Mouse (Mus musculus): ENCODE measurements at regions not wholly inside any gene's neighbourhood (a gene's known extent, or its start where the extent isn't known, plus 50 kb on each side); places are given as distances from the start of the nearest gene placed in this dataset.
A peak's percentile ranks its signal among the peaks of the same experiment; 100 is the strongest.

- no peak overlapping the region for H3K4me3 ChIP-seq (ENCODE audit: extremely low read depth, insufficient read depth, insufficient read length)
- TF ChIP-seq CTCF (IDR thresholded peaks at IDR 0.05; ENCODE audit: extremely low read depth, insufficient read depth, insufficient read length, insufficient replicate concordance) (no peak), POLR2A (IDR thresholded peaks at IDR 0.05; ENCODE audit: low read depth, low read length) (no peak)
- no peak overlapping the region for H3K27ac ChIP-seq (ENCODE audit: insufficient read depth, low read length)
- no peak for DNase-seq (ENCODE audit: low read depth in 1 of 2, low spot score in 2 of 2)
- H3K4me1 ChIP-seq (ENCODE audit: control insufficient read depth, insufficient read depth, insufficient read length): no peaks in the 10 kb centered on the region
- no peaks in the 10 kb centered on the region for H3K36me3 ChIP-seq (ENCODE audit: control insufficient read depth, insufficient read depth, low read length)
- no peaks in the 10 kb centered on the region for H3K27me3 ChIP-seq (ENCODE audit: control insufficient read depth, insufficient read depth, low read length)
- 87% methylated on average over 5 of the region's 5 CpGs for WGBS
These were observed 156.7 kb upstream of the Ccdc54 start for GRCm38 (mm10) chr16:50747698-50748097.

DNA sequence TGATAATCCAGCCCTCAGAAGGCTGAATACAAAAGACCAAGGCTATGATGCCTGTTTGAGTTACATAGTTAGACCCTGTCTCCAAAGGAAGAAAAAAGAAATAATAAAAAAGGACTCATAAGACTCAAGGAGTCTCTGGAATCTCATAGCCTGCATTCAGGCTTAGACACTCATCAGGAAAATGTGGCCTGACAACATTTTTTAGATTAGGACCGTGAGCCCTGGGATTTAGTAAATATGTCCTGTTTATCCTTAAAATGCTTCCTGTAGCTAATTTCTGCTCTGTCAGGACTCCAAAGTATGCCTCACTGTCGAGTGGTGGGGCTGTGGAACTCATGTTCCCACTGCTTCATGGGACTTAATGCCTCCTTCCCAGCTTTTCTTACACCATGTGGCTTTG lies 154.8 kb upstream of the Ccdc54 start:
- TF ChIP-seq POLR2A (IDR thresholded peaks at IDR 0.05; ENCODE audit: low read depth, low read length): no peak
- no peak for TF ChIP-seq CTCF (IDR thresholded peaks at IDR 0.05; ENCODE audit: extremely low read depth, insufficient read depth, insufficient read length, insufficient replicate concordance)
- no peak for DNase-seq (ENCODE audit: low read depth in 1 of 2, low spot score in 2 of 2)
- Histone ChIP-seq H3K4me1 (ENCODE audit: control insufficient read depth, insufficient read depth, insufficient read length) (no peaks in the 10 kb centered on the region), H3K4me3 (ENCODE audit: extremely low read depth, insufficient read depth, insufficient read length) (no peak overlapping the region), H3K36me3 (ENCODE audit: control insufficient read depth, insufficient read depth, low read length) (no peaks in the 10 kb centered on the region), H3K27me3 (ENCODE audit: control insufficient read depth, insufficient read depth, low read length) (no peaks in the 10 kb centered on the region), H3K27ac (ENCODE audit: insufficient read depth, low read length) (no peak overlapping the region)
- WGBS: 73% methylated on average over 2 of the region's 2 CpGs

DNA sequence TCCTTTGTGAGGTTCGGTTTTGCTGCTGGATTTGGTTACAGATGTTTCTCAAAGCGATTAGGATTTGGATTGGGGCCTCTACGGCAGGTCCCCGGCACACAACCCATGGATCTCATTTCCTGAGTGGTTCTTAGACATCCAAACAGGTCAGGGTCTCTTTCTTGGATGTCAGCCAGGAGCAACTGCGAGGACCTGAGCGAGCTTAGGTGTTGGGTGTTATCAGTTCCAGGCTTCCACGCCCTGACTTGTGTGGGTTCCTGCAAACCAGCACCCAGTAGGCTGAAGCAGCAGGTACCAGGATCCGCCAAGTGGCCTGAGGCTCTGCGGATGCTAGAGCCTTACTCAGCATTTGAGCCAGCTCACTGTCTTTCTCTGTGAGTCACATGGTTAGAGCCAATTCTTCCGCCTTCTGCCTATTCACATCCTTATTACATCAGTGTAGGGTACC lies 146.5 kb upstream of the Ccdc54 start:
- DNase-seq (ENCODE audit: low read depth in 1 of 2, low spot score in 2 of 2): peak in 1 of 2 experiments; percentile 14
- 20% methylated on average over 10 of the region's 10 CpGs for WGBS
- H3K27me3 ChIP-seq (ENCODE audit: control insufficient read depth, insufficient read depth, low read length): no peaks in the 10 kb centered on the region; the same call in 1 of the 2 replicates
- H3K36me3 ChIP-seq (ENCODE audit: control insufficient read depth, insufficient read depth, low read length): no peaks in the 10 kb centered on the region
- H3K4me1 ChIP-seq (ENCODE audit: control insufficient read depth, insufficient read depth, insufficient read length): no peaks in the 10 kb centered on the region; the same call in 1 of the 2 replicates
- peak overlapping the region; percentile 44; the same call in 1 of the 2 replicates for H3K27ac ChIP-seq (ENCODE audit: insufficient read depth, low read length)
- TF ChIP-seq CTCF (IDR thresholded peaks at IDR 0.05; ENCODE audit: extremely low read depth, insufficient read depth, insufficient read length, insufficient replicate concordance) (no peak), POLR2A (IDR thresholded peaks at IDR 0.05; ENCODE audit: low read depth, low read length) (no peak)
- peak overlapping the region; percentile 54; the same call in 1 of the 2 replicates for H3K4me3 ChIP-seq (ENCODE audit: extremely low read depth, insufficient read depth, insufficient read length)

GRCm38 (mm10) chr16:50736151-50737047 lies 145.4 kb upstream of the Ccdc54 start:
- peak; percentile 97; the same call in 1 of the 2 replicates for TF ChIP-seq CTCF (IDR thresholded peaks at IDR 0.05; ENCODE audit: extremely low read depth, insufficient read depth, insufficient read length, insufficient replicate concordance)
- peak; percentile 15; the same call in 1 of the 2 replicates for TF ChIP-seq POLR2A (IDR thresholded peaks at IDR 0.05; ENCODE audit: low read depth, low read length)
- WGBS: 10% methylated on average over 21 of the region's 21 CpGs
- Histone ChIP-seq H3K27me3 (ENCODE audit: control insufficient read depth, insufficient read depth, low read length) (no peaks in the 10 kb centered on the region; the same call in 1 of the 2 replicates), H3K4me3 (ENCODE audit: extremely low read depth, insufficient read depth, insufficient read length) (peak overlapping the region; percentile 54), H3K27ac (ENCODE audit: insufficient read depth, low read length) (peak overlapping the region; percentile 36), H3K36me3 (ENCODE audit: control insufficient read depth, insufficient read depth, low read length) (no peaks in the 10 kb centered on the region), H3K4me1 (ENCODE audit: control insufficient read depth, insufficient read depth, insufficient read length) (no peaks in the 10 kb centered on the region; the same call in 1 of the 2 replicates)
- peak; percentile 86 for DNase-seq (ENCODE audit: low read depth in 1 of 2, low spot score in 2 of 2)

DNA sequence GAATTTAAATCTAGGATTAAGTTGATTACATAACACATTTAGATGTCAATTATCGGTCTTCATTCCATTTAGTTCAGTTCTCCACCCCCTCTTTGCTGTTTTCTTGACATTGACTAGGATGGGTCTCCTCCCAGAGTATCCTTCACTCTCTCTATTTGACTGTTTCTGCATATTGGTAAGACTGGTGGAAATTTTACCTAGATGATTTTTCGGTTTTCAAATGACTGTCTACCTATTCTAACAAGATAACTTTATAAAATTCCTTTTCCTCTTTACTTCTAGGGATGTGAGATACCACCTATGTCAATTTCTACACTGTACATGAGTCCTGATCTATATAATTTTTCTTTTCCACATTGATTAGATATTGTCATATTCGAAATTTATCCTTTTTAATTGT lies 142.4 kb upstream of the Ccdc54 start:
- H3K36me3 ChIP-seq (ENCODE audit: control insufficient read depth, insufficient read depth, low read length): no peaks in the 10 kb centered on the region
- WGBS: 92% methylated on average over 3 of the region's 3 CpGs
- DNase-seq (ENCODE audit: low read depth in 1 of 2, low spot score in 2 of 2): no peak
- H3K4me1 ChIP-seq (ENCODE audit: control insufficient read depth, insufficient read depth, insufficient read length): no peaks in the 10 kb centered on the region; the same call in 1 of the 2 replicates
- no peak for TF ChIP-seq POLR2A (IDR thresholded peaks at IDR 0.05; ENCODE audit: low read depth, low read length)
- TF ChIP-seq CTCF (IDR thresholded peaks at IDR 0.05; ENCODE audit: extremely low read depth, insufficient read depth, insufficient read length, insufficient replicate concordance): no peak
- no peaks in the 10 kb centered on the region; the same call in 1 of the 2 replicates for H3K27me3 ChIP-seq (ENCODE audit: control insufficient read depth, insufficient read depth, low read length)
- H3K4me3 ChIP-seq (ENCODE audit: extremely low read depth, insufficient read depth, insufficient read length): no peak overlapping the region
- H3K27ac ChIP-seq (ENCODE audit: insufficient read depth, low read length): no peak overlapping the region

DNA sequence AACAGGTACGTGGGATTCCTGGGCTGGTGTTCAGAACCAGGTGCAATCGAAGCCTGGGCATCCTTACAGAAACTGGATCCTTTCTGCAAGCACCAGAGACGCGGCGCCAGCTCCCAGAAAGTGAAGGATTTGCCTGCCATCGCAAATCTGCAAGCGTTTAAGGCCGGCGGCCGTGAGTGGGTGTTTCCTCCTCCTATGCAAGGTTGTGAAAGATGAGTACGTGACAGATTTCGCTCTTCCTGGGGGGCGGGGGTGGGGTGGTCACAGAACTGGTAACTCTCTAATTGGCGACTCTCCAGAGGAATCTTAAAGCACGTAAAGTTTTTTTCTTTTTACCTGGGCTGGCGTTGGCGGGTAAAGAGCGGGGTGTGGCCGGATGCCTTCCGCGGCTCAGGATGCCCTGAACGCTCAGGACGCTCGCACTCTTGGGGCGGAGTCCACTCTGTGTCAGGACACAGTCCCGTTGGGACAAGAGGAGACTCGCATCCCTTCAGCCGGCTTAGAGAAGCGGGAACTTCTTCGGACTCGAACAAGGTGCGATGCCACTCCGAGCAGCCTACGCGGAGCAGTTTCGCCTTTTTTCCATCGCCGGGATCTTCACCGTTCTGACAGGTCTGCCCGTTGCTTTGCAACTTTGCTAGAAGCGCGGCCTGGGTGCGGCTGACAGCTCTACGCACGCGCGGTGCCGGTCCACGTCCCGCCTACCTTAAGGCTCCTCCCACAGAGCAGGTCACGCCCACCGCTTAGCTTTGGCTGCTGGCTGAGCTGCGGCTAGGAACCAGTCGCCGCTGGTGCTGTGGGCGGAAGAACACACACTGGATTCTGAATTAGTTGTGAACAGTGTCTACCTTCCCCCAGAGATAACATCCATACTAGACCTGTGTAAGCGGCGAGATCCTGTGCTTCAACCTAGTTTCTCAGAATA lies 141.4 kb upstream of the Ccdc54 start:
- H3K27ac ChIP-seq (ENCODE audit: insufficient read depth, low read length): peak overlapping the region; percentile 78
- TF ChIP-seq CTCF (IDR thresholded peaks at IDR 0.05; ENCODE audit: extremely low read depth, insufficient read depth, insufficient read length, insufficient replicate concordance) (no peak), POLR2A (IDR thresholded peaks at IDR 0.05; ENCODE audit: low read depth, low read length) (peak; percentile 94)
- under 1% methylated on average over 58 of the region's 58 CpGs for WGBS
- peaks cover 2% of the 10 kb centered on the region; the same call in 1 of the 2 replicates for H3K36me3 ChIP-seq (ENCODE audit: control insufficient read depth, insufficient read depth, low read length)
- no peaks in the 10 kb centered on the region for H3K27me3 ChIP-seq (ENCODE audit: control insufficient read depth, insufficient read depth, low read length)
- H3K4me1 ChIP-seq (ENCODE audit: control insufficient read depth, insufficient read depth, insufficient read length): no peaks in the 10 kb centered on the region; the same call in 1 of the 2 replicates
- peak overlapping the region; percentile 80 for H3K4me3 ChIP-seq (ENCODE audit: extremely low read depth, insufficient read depth, insufficient read length)
- peak; percentile 84 to 92 for DNase-seq (ENCODE audit: low read depth in 1 of 2, low spot score in 2 of 2)
